Mouse (Mus musculus) R1 (cell line): Measurements from ENCODE around the gene Ninj2.

ENCODE experiments used
- DNase-seq: peaks from one replicate; pipeline ENCODE4 v3.0.0-alpha.2; 2018; ENCODE audit warnings: low read depth, low spot score

Ninj2 gene

GRCm38 (mm10) chr6:120197964-120198363, 104.8 kb downstream of the Ninj2 start:
- DNase-seq, result peak; percentile 82

- peak; percentile 93 for DNase-seq
Observed at GRCm38 (mm10) chr6:120199638-120200394, 106.7 kb downstream of the Ninj2 start.

- DNase-seq, result no peak
Observed at GRCm38 (mm10) chr6:120201956-120202355, 108.8 kb downstream of the Ninj2 start.

- no peak for DNase-seq
Observed at GRCm38 (mm10) chr6:120202406-120202805, 109.3 kb downstream of the Ninj2 start.

GRCm38 (mm10) chr6:120206586-120206985, 113.4 kb downstream of the Ninj2 start:
- DNase-seq, result no peak

- peak; percentile 90 for DNase-seq
Observed at GRCm38 (mm10) chr6:120211536-120211935, 118.4 kb downstream of the Ninj2 start.

GRCm38 (mm10) chr6:120216702-120217101, 123.6 kb downstream of the Ninj2 start:
- no peak for DNase-seq

- peak; percentile 53 for DNase-seq
Observed at GRCm38 (mm10) chr6:120219281-120219680, 126.1 kb downstream of the Ninj2 start.

GRCm38 (mm10) chr6:120222669-120223068, 129.5 kb downstream of the Ninj2 start:
- peak; percentile 90 for DNase-seq

- no peak for DNase-seq
Observed at GRCm38 (mm10) chr6:120225355-120225754, 132.2 kb downstream of the Ninj2 start.

- no peak for DNase-seq
Observed at GRCm38 (mm10) chr6:120227068-120227467, 133.9 kb downstream of the Ninj2 start.

- DNase-seq, result peak; percentile 57
Observed at GRCm38 (mm10) chr6:120229806-120230205, 136.7 kb downstream of the Ninj2 start.

GRCm38 (mm10) chr6:120230441-120230840, 137.3 kb downstream of the Ninj2 start:
- DNase-seq, result peak; percentile 83

- no peak for DNase-seq
Observed at GRCm38 (mm10) chr6:120232885-120233284, 139.7 kb downstream of the Ninj2 start.

GRCm38 (mm10) chr6:120235874-120236273, 142.7 kb downstream of the Ninj2 start:
- no peak for DNase-seq

GRCm38 (mm10) chr6:120240461-120240860, 147.3 kb downstream of the Ninj2 start:
- no peak for DNase-seq

- DNase-seq, result no peak
Observed at GRCm38 (mm10) chr6:120241453-120241852, 148.3 kb downstream of the Ninj2 start.

GRCm38 (mm10) chr6:120242530-120242929, 149.4 kb downstream of the Ninj2 start:
- DNase-seq, result no peak

GRCm38 (mm10) chr6:120243250-120243649, 150.1 kb downstream of the Ninj2 start:
- no peak for DNase-seq

- DNase-seq, result no peak
Observed at GRCm38 (mm10) chr6:120246676-120247075, 153.5 kb downstream of the Ninj2 start.

- no peak for DNase-seq
Observed at GRCm38 (mm10) chr6:120249831-120250230, 156.7 kb downstream of the Ninj2 start.
